Mouse (Mus musculus) ovary, postnatal 10 days (tissue): ENCODE data around the gene Krtap10-4.
"Not testable (repeated sequence)": the region's sequence is repeated elsewhere in the genome, so short reads cannot be mapped to it uniquely, and the experiment has no call there.

Source experiments
- DNase-seq: peaks from one replicate; pipeline ENCODE4 v3.0.0; 2022; ENCODE audit warnings: low spot score

Gene Krtap10-4

DNA sequence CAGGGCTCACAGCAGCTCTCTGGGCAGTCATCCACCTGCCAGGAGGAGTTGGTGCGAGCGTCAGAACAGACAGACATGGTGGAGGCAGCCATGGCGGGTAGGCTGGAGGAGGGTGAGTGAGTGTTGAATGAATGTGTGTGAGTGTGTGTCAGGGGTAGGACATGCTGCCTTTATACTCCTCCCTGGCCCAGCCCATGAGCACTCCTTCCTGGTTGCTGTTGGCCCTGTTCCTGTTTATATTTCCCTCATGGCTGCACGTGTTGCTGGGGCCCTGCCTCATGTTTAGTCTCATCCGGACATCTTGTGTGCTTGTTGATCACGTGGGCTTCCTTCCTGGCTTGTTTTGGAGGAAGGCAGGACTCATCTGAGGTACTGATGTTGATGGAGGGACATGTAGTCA is at the start of gene Krtap10-4:
Krtap10-4 (minus strand) TSS at position 145 of the 400 bp plus-strand sequence.
- no peak for DNase-seq

- no peak for DNase-seq
Measured at GRCm38 (mm10) chr10:77869651-77870050, 42.8 kb upstream of the Krtap10-4 start.

- DNase-seq, result no peak
Measured at GRCm38 (mm10) chr10:77867546-77867945, 40.7 kb upstream of the Krtap10-4 start.

GRCm38 (mm10) chr10:77864762-77865143 is 37.9 kb upstream of the Krtap10-4 start:
- DNase-seq, result no peak

- DNase-seq, result no peak
Measured at GRCm38 (mm10) chr10:77864067-77864761, 37.3 kb upstream of the Krtap10-4 start.

GRCm38 (mm10) chr10:77861675-77862074 is 34.8 kb upstream of the Krtap10-4 start, which contains the start of gene Gm3285:
TSS of gene Gm3285 (plus strand) at chr10:77861975.
- no peak for DNase-seq

GRCm38 (mm10) chr10:77852559-77852958 is 25.7 kb upstream of the Krtap10-4 start, which contains the start of gene Gm10318:
TSS of gene Gm10318 (plus strand) at chr10:77852859.
- no peak for DNase-seq

DNA sequence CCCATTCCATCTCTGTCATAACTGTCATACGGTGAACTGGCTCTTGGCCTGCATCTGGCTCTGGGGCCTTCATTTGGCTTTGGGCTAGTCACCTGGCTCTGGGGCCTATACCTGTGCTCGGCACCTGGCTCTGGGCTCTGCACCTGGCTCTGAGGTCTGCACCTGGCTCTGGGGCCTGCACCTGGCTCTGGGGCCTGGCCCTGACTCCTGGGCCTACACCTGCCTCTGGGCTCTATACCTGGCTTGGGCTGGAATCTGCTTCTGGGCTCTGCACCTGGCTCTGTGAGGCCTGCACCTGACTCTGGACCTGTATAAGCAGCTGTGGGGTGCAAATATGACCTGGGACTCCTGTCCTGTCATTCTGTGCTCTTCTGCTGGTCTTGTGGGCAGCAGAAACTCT is 20.6 kb upstream of the Krtap10-4 start:
- DNase-seq, result no peak

- DNase-seq, result no peak
Measured at GRCm38 (mm10) chr10:77846961-77847360, 20.1 kb upstream of the Krtap10-4 start.

DNA sequence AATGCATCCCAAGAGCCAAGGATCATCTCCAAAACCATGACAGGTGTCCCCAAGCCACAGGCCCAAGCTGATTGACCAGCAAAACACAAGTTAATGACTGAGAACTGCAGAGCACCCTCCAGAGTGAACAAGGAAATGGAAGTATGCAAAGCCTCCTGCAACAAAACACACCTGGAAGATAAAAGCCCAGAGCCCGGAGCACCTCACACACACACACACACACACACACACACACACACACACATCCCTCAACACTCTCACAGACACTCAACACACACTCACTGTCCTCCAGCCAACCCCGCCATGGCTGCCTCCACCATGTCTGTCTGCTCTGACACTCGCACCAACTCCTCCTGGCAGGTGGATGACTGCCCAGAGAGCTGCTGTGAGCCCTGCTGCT is 19.6 kb upstream of the Krtap10-4 start, which contains the start of gene Gm36176:
Gm36176 (plus strand) TSS at position 301 of the 400 bp plus-strand sequence.
- no peak for DNase-seq

- DNase-seq, result no peak
Measured at GRCm38 (mm10) chr10:77839006-77839405, 12.1 kb upstream of the Krtap10-4 start.

DNA sequence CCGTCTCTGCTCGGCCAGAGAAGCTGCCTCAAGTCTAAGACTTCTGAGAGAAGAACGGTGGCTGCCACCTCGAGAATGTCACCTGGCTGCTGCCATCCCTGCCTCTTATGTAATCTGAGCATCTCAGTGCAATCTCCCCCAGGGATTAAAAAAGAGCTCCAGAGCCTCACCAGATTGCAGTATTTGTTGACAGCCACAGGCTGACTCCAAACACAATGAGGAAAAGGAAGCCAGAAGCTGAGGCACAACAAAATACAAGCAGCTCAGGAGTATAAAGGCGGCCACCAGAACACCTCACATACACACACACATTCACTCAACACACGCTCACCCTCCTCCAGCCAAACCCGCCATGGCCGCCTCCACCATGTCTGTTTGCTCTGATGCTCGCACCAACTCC is 8.8 kb upstream of the Krtap10-4 start, which contains the start of gene Krtap10-10:
Krtap10-10 (plus strand) TSS at position 301 of the 400 bp plus-strand sequence.
- no peak for DNase-seq

DNA sequence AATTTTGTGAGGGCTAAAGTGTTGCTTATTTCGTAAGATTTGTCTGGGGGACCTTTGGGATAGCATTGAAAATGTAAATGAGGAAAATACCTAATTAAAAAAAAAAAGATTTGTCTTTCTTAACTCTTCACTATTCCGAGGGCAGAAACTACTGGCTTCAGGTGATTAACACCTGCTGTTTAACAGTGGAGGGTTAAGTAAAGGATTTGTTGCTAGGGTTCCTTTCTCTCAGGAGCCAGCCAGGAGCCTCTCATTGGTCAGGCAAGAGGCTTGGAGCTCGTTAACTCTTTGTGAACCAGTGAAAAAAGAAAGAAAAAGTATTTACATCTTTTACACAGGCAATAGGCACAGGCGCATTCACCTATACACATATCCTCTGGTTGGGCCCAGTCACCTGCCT is 7.7 kb downstream of the Krtap10-4 start:
- DNase-seq, result no peak

DNA sequence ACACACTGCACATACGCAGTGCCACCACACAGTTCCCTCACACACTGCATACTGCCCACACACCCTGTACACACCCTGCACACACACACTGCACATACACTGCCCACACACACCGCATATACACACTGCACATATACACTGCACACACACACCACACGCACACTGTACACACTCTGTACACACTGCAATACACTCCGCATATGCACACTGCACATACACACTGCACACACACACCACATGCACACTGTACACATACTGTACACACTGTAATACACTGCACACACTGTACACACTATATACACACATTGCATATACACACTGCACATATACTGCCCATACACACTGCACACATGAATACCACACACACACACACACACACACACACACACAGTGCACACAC is 8.4 kb downstream of the Krtap10-4 start:
- DNase-seq, result no peak

DNA sequence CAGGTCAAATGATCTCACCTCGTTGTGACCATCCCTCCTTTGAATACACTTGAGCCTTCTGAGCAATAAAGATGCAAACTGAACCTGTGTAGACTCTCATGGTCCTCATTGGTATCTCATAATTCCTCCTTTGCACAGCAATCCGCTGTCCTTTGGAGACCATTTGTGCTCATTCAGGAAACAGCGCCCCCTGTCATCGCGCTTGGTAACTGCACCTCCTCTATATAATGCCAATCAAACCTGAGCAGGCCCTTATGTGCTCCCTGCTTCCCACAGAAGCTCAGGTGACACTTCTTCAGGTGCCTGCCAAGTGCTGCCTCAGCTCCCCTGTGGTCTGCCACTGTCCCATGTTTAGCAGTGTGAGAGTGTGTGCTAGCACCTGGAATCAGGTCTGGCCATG is 11.4 kb downstream of the Krtap10-4 start:
- DNase-seq, result no peak

DNA sequence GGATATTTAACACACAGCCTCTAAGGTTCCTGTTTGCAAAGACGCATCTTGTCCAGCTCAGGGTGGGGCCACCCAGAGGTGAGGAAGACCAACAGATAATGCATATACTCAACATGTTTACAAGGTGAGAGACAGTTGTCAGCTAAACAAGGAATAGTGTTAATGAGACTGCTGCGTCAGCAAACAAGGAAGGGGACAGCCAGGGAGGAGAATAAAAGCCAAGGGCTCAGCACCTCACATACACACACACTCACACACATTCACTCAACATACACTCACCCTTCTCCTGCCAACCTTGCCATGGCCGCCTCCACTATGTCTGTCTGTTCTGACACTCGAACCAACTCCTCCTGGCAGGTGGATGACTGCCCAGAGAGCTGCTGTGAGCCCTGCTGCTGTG is 12.5 kb downstream of the Krtap10-4 start, which contains the start of gene Gm2696:
Gm2696 (plus strand) TSS at position 301 of the 400 bp plus-strand sequence.
- no peak for DNase-seq

DNA sequence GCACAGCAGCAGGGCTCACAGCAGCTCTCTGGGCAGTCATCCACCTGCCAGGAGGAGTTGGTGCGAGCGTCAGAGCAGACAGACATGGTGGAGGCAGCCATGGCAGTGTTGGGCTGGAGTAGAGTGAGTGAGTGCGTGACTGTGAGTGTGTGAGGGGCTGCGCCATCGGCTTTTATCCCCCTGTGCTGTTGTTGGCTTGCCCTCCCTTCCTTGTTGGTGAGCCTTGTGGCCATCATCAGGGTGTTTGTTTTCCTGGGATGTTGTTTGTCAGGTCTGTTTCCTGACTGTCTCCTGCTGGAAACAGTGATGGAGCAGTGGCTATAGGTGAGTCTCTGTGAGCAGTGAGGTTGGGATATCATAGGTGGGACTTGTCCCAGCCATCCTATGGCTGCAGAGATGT is 15.2 kb downstream of the Krtap10-4 start, which contains the start of gene Gm9507:
Gm9507 (minus strand) TSS at position 101 of the 400 bp plus-strand sequence.
- DNase-seq, result no peak

GRCm38 (mm10) chr10:77804095-77804494 is 22.8 kb downstream of the Krtap10-4 start:
- no peak for DNase-seq

- no peak for DNase-seq
Measured at GRCm38 (mm10) chr10:77798921-77799508, 27.9 kb downstream of the Krtap10-4 start, which contains the start of gene Gm19668. TSS of gene Gm19668 (minus strand) at chr10:77799133.

DNA sequence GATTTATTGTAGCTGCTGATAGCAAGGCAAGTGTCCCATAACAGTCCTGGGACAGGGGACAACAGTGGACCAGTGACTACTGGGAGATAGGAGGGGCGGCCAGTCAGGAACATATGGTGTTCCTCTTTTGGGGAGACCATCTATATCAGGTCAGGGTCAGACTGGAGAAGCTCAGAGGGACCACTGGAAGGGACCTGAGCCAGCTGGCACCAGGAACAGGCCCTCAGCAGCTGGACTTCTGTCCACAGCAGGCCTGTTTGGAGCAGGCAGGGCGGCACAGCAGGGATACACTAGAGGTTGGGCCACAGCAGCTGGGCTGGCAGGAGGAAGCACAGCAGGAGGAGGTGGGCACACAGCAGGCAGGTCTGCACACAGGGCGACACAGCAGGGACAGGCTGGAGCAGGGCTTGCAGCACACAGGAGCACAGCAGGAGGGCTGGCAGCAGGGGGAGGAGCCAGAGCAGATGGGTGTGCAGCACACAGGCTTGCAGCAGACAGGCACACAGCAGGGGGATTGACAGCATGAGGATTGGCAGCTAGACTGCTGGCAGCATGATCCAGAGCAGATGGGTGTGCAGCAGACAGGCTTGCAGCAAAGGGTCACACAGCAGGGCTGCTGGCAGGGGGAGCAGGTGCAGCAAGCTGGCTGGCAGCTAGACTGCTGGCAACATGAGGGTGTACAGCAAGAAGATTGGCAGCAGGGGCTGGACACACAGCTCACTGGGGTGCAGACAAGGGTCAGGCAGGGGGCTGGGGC is 28.6 kb downstream of the Krtap10-4 start:
- DNase-seq, result not testable (repeated sequence)

GRCm38 (mm10) chr10:77797677-77798076 is 29.2 kb downstream of the Krtap10-4 start:
- DNase-seq, result no peak

GRCm38 (mm10) chr10:77794976-77795375 is 31.9 kb downstream of the Krtap10-4 start, which contains the start of gene Gm9639:
TSS of gene Gm9639 (minus strand) at chr10:77795076.
- no peak for DNase-seq
